ENCODE assay signal across 9 mouse cellular contexts in the genomic region with DNA sequence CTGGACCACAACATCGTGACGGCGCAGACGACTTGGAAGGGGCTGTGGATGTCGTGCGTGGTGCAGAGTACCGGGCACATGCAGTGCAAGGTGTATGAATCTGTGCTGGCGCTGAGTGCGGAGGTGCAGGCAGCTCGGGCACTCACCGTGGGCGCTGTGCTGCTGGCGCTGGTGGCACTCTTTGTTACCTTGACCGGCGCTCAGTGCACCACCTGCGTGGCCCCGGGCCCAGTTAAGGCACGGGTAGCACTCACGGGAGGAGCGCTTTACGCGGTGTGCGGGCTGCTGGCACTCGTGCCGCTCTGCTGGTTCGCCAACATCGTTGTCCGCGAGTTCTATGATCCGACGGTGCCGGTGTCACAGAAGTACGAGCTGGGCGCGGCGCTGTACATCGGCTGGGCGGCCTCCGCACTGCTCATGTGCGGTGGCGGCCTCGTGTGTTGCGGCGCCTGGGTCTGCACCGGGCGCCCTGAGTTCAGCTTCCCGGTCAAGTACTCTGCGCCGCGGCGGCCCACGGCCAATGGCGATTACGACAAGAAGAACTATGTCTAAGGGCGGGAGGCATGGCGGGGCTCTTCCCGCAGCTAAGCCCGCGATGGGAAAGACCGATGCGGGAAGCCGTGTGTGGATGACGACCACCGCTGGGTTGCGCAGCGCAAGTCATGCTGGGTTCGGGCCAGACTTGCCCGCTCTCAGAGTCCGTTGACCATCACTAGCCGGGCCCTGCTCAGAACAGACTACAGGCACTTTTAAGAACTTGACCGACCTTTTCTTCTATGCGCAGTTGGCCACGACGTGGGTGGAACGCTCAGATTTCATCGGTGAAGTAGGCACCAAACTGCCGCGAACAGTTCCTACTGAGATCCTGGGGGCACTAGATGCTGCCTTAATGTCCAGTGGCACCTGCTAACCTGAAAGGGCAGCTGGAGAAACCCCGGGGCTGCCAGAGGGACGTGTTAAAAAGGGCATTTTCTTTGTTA. TPM values are rescaled to one million over a fixed set of nuclear protein-coding genes. Genes with fewer than 3 reads are reported as not detected.
DNase-seq lines count a peak whose midpoint lies in the region; ATAC-seq and TF ChIP-seq lines count a peak whose summit lies in the region.
"Had no signal": no experiment of that assay in that cellular context is flagged by ENCODE, and none has a peak within 500 bp of the region (broad histone marks: within the 10 kb centered on the region; RNA-seq: fewer than 3 reads in every experiment).

No protein-coding gene starts in this region.

- peak overlapping the region; percentile 34 for H3K9ac ChIP-seq in embryonic facial prominence, embryonic 11.5 days (replicated peaks; ENCODE audit: low read length)
- H3K9ac ChIP-seq in hindbrain, embryonic 15.5 days = peak overlapping the region; percentile 45

- H3K27me3 ChIP-seq in embryonic facial prominence, embryonic 11.5 days (ENCODE audit: control insufficient read depth, insufficient read depth, low read length) = peaks cover 36% of the 10 kb centered on the region
- H3K27me3 ChIP-seq in hindbrain, embryonic 15.5 days = peaks cover 44% of the 10 kb centered on the region

- intact Hi-C loops in left cerebral cortex, postnatal 36 days (cut with DNase I) = loop anchor here (5.0 kb wide), 1 partner anchor 45 kb away; no protein-coding TSS in a partner anchor

- TF ChIP-seq CTCF in layer of hippocampus, adult 2 months (conservative IDR thresholded peaks at IDR 0.05) = no peak

- H3K4me2 ChIP-seq in embryonic facial prominence, embryonic 11.5 days (ENCODE audit: low read depth, low read length) = peak overlapping the region; percentile 61
- peak overlapping the region; percentile 82 for H3K4me2 ChIP-seq in hindbrain, embryonic 15.5 days

- H3K4me1 ChIP-seq in embryonic facial prominence, embryonic 11.5 days (ENCODE audit: control insufficient read depth, insufficient read depth, low read length) = no peaks in the 10 kb centered on the region
- peaks cover 12% of the 10 kb centered on the region for H3K4me1 ChIP-seq in hindbrain, embryonic 15.5 days (replicated peaks)

- DNase-seq in layer of hippocampus, adult 2 months (ENCODE audit: low spot score in 2 of 2) = no peak
- no peak for DNase-seq in layer of hippocampus, adult 9-11 months
- peak; percentile 27 for DNase-seq in embryonic facial prominence, embryonic 11.5 days (ENCODE audit: low spot score)
- peak; percentile 22 for DNase-seq in lung, postnatal 14 days
- DNase-seq in urinary bladder, adult 2 months (ENCODE audit: low spot score) = no peak
- DNase-seq in left cerebral cortex, postnatal 36 days (ENCODE audit: low spot score in 2 of 2) = no peak

- H3K36me3 ChIP-seq in embryonic facial prominence, embryonic 11.5 days (replicated peaks; ENCODE audit: control insufficient read depth, insufficient read depth, low read depth, low read length) = no peaks in the 10 kb centered on the region
- no peaks in the 10 kb centered on the region for H3K36me3 ChIP-seq in hindbrain, embryonic 15.5 days

- WGBS in embryonic facial prominence, embryonic 11.5 days = 3% methylated on average over 79 of the region's 80 CpGs
- WGBS in hindbrain, embryonic 15.5 days = 2% methylated on average over 80 of the region's 80 CpGs

- peak overlapping the region; percentile 78 for H3K27ac ChIP-seq in layer of hippocampus, adult 2 months
- no peak overlapping the region for H3K27ac ChIP-seq in embryonic facial prominence, embryonic 11.5 days (replicated peaks; ENCODE audit: low read depth, low read length)
- H3K27ac ChIP-seq in hindbrain, embryonic 15.5 days (replicated peaks) = peak overlapping the region; percentile 53
- H3K27ac ChIP-seq: macrophage had no signal

- no peak for ATAC-seq in embryonic facial prominence, embryonic 11.5 days (replicated peaks; ENCODE audit: insufficient number of reproducible peaks, low FRiP score, low TSS enrichment, low read depth)
- ATAC-seq in hindbrain, embryonic 15.5 days (ENCODE audit: low FRiP score, low read depth) = peak; percentile 78
- ATAC-seq in monocyte, adult 5-6 weeks (replicated peaks; ENCODE audit: insufficient number of reproducible peaks, low FRiP score, low TSS enrichment, poor library complexity, severe bottlenecking) = no peak

- no peaks in the 10 kb centered on the region for H3K9me3 ChIP-seq in embryonic facial prominence, embryonic 11.5 days (replicated peaks; ENCODE audit: control insufficient read depth, low read length)
- H3K9me3 ChIP-seq in hindbrain, embryonic 15.5 days = no peaks in the 10 kb centered on the region

- peak overlapping the region; percentile 53 for H3K4me3 ChIP-seq in layer of hippocampus, adult 2 months
- peak overlapping the region; percentile 36 for H3K4me3 ChIP-seq in embryonic facial prominence, embryonic 11.5 days (ENCODE audit: low read depth, low read length)
- H3K4me3 ChIP-seq in hindbrain, embryonic 15.5 days = peak overlapping the region; percentile 47

RNA-seq across cellular contexts. Expression of a gene that starts 0.7 kb away (rescaled TPM):
- 10 to 100 TPM; 41.6 to 44.3 TPM for total RNA-seq in layer of hippocampus, adult 2 months (2021)
- polyA plus RNA-seq in embryonic facial prominence, embryonic 11.5 days (2014; fragmentation: Nextera tagmentation; extraction: Ambion mirVana) = 21.4 and 23.1 TPM in 2 replicates
- polyA plus RNA-seq in hindbrain, embryonic 15.5 days (2015; fragmentation: Nextera tagmentation; extraction: Ambion mirVana) = 110 and 117 TPM in 2 replicates
- not detected in 3 replicates for total RNA-seq in monocyte, adult 5-6 weeks (2017)
- 45.6 and 48.4 TPM in 2 replicates for polyA plus RNA-seq in urinary bladder, adult 2 months (2012; rRNA removed)
- 10 to 100 TPM; 48.3 to 60.6 TPM for total RNA-seq in left cerebral cortex, postnatal 36 days (2021)
- polyA plus RNA-seq: macrophage had no signal

RNA-seq across cellular contexts. Expression of a gene that starts 34.2 kb away (rescaled TPM):
- 100 to 1,000 TPM; 111 TPM for total RNA-seq in layer of hippocampus, adult 2 months (2021)
- 82.1 and 84.7 TPM in 2 replicates for polyA plus RNA-seq in embryonic facial prominence, embryonic 11.5 days (2014; fragmentation: Nextera tagmentation; extraction: Ambion mirVana)
- polyA plus RNA-seq in hindbrain, embryonic 15.5 days (2015; fragmentation: Nextera tagmentation; extraction: Ambion mirVana) = 105 and 109 TPM in 2 replicates
- 110 to 126 TPM (median 113 TPM) in 3 replicates for total RNA-seq in monocyte, adult 5-6 weeks (2017)
- polyA plus RNA-seq in urinary bladder, adult 2 months (2012; rRNA removed) = 58.0 TPM in 2 replicates
- total RNA-seq in left cerebral cortex, postnatal 36 days (2021) = 10 to 100 TPM; 77.2 to 94.9 TPM

RNA-seq across cellular contexts. Expression of a gene that starts 34.4 kb away (rescaled TPM):
- total RNA-seq in layer of hippocampus, adult 2 months (2021) = 1 to 10 TPM; 2.3 to 2.8 TPM
- 71.8 and 83.1 TPM in 2 replicates for polyA plus RNA-seq in embryonic facial prominence, embryonic 11.5 days (2014; fragmentation: Nextera tagmentation; extraction: Ambion mirVana)
- polyA plus RNA-seq in hindbrain, embryonic 15.5 days (2015; fragmentation: Nextera tagmentation; extraction: Ambion mirVana) = 11.1 and 11.3 TPM in 2 replicates
- 1.8 to 6.1 TPM (median 2.5 TPM) in 3 replicates for total RNA-seq in monocyte, adult 5-6 weeks (2017)
- polyA plus RNA-seq in urinary bladder, adult 2 months (2012; rRNA removed) = 2.9 and 4.4 TPM in 2 replicates
- 1 to 10 TPM; 1.5 to 2.2 TPM for total RNA-seq in left cerebral cortex, postnatal 36 days (2021)

RNA-seq across cellular contexts. Expression of a gene that starts 59.0 kb away (rescaled TPM):
- total RNA-seq in layer of hippocampus, adult 2 months (2021) = 10 to 100 TPM; 27.5 to 30.9 TPM
- 16.4 and 19.5 TPM in 2 replicates for polyA plus RNA-seq in embryonic facial prominence, embryonic 11.5 days (2014; fragmentation: Nextera tagmentation; extraction: Ambion mirVana)
- 39.2 and 44.8 TPM in 2 replicates for polyA plus RNA-seq in hindbrain, embryonic 15.5 days (2015; fragmentation: Nextera tagmentation; extraction: Ambion mirVana)
- 26.2 to 49.7 TPM (median 26.5 TPM) in 3 replicates for total RNA-seq in monocyte, adult 5-6 weeks (2017)
- 41.6 and 56.6 TPM in 2 replicates for polyA plus RNA-seq in urinary bladder, adult 2 months (2012; rRNA removed)
- total RNA-seq in left cerebral cortex, postnatal 36 days (2021) = 10 to 100 TPM; 28.2 to 30.6 TPM

RNA-seq across cellular contexts. Expression of a gene that starts 59.0 kb away (rescaled TPM):
- total RNA-seq in layer of hippocampus, adult 2 months (2021) = 10 to 100 TPM in 1 of 2 experiments, 1 to 10 TPM in 1; 1.4 to 10.7 TPM
- polyA plus RNA-seq in embryonic facial prominence, embryonic 11.5 days (2014; fragmentation: Nextera tagmentation; extraction: Ambion mirVana) = not detected in 2 replicates
- polyA plus RNA-seq in hindbrain, embryonic 15.5 days (2015; fragmentation: Nextera tagmentation; extraction: Ambion mirVana) = 0.17 TPM in 1 of 2 replicates, not detected in the other
- total RNA-seq in monocyte, adult 5-6 weeks (2017) = 3.1 to 5.0 TPM in 2 of 3 replicates, not detected in the other
- polyA plus RNA-seq in urinary bladder, adult 2 months (2012; rRNA removed) = not detected in 2 replicates
- total RNA-seq in left cerebral cortex, postnatal 36 days (2021) = 1 to 10 TPM; 8.5 to 9.9 TPM
- polyA plus RNA-seq: macrophage had no signal

Comparison
In these comparisons a context has a peak if more than half of its experiments do, and no peak if none do; other contexts are left out.
1. DNase-seq: peak in embryonic facial prominence, embryonic 11.5 days (single experiment) and lung, postnatal 14 days (single experiment); none in layer of hippocampus, adult 2 months (0 of 2), layer of hippocampus, adult 9-11 months (single experiment), urinary bladder, adult 2 months (single experiment) and left cerebral cortex, postnatal 36 days (0 of 2).
2. RNA of a gene that starts 0.7 kb away (total RNA-seq): 48.3 to 60.6 TPM in left cerebral cortex, postnatal 36 days and 41.6 to 44.3 TPM in layer of hippocampus, adult 2 months; not detected in monocyte, adult 5-6 weeks; every median in the first group is over 10 times any median in the second.
3. Peak in every context shown above with its lines, with median percentiles within 50 percentile points of each other: H3K4me3 ChIP-seq.